Mouse (Mus musculus) limb, embryonic 10.5 days (tissue): ENCODE results near the gene Coro1b. TPM values are rescaled to one million over a fixed set of nuclear protein-coding genes. Genes with fewer than 3 reads are reported as not detected.
A peak's percentile ranks its signal among the peaks of the same experiment; 100 is the strongest.

Experiments
- DNase-seq: peaks from one replicate; pipeline ENCODE4 v3.0.0-alpha.2; 2017; ENCODE audit warnings: low spot score
- H3K27ac ChIP-seq: fragments of 300-500 bp; sonication (generic); 2 replicates; pipeline ENCODE4 v1.5.1; 2016; ENCODE audit warnings: mild to moderate bottlenecking
- H3K27me3 ChIP-seq: fragments of 300-500 bp; sonication (generic); 2 replicates; pipeline ENCODE4 v1.6.1; 2016; ENCODE audit warnings: low read depth, mild to moderate bottlenecking; ENCODE audit not compliant: poor library complexity, severe bottlenecking
- H3K36me3 ChIP-seq: fragments of 300-500 bp; sonication (generic); 2 replicates; pipeline ENCODE4 v1.6.1; 2016; ENCODE audit warnings: mild to moderate bottlenecking, moderate library complexity
- H3K4me1 ChIP-seq: fragments of 300-500 bp; sonication (generic); 2 replicates; pipeline ENCODE4 v1.6.1; 2016
- H3K4me3 ChIP-seq: fragments of 300-500 bp; sonication (generic); 2 replicates; pipeline ENCODE4 v1.5.1; 2016; ENCODE audit warnings: mild to moderate bottlenecking, moderate library complexity
- H3K9me3 ChIP-seq: fragments of 300-500 bp; sonication (generic); replicated peaks from 2 replicates; pipeline ENCODE4 v1.6.1; 2016; ENCODE audit warnings: mild to moderate bottlenecking
- WGBS: fragments of 180-500 bp; shearing (Covaris S2); methylation state at CpG from one replicate; pipeline ENCODE4 v1.1.7; 2016; 5-methylcytosine and 5-hydroxymethylcytosine counted together
- polyA plus RNA-seq: library from polyadenylated mRNA; unstranded; fragments of >200 nt; fragmentation: Nextera tagmentation; extraction: Ambion mirVana; gene quantifications from 2 replicates; pipeline ENCODE4 v1.2.1, GENCODE M21; 2016

Gene Coro1b
- polyA plus RNA-seq, 1 experiment from 2014 or later: 148 TPM

DNA sequence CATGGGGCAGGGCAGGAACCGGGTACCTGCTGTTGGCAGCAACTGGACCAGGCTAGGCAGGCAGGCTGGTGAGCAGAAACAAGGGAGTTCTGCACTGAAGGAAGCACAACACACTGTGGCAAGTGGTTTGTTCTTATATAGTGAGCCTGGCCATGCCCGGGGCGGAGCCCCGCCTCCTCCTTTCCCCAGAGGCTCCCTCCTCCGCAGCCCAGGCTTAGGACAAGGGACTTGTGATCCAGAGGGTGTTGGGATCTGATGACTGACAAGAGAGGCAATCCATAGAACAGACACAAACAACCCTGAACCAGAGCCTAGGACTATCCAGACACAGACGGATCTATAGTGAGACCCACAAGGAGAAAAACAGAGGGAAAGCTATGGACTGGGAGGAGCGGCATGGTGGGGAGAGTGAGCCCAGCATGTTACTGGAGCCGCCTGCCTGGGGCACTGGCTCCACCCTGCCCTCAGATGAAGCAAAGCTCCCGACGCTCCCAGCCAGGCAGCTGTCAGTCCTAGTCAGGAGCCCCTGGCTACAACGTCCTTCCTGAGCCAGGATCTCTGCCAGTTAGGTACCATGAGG is 27.0 kb downstream of the Coro1b start, which contains the start of gene Carns1:
Carns1 (minus strand) TSS at position 112 of the 580 bp plus-strand sequence.
- Histone ChIP-seq H3K4me1 (peaks cover 29% of the 10 kb centered on the region), H3K27me3 (peaks cover 15% of the 10 kb centered on the region), H3K36me3 (no peaks in the 10 kb centered on the region), H3K9me3 (no peaks in the 10 kb centered on the region), H3K27ac (peak within 1 kb of the TSS; percentile 37; the same call in 1 of the 2 replicates), H3K4me3 (peak within 1 kb of the TSS; percentile 35)
- no peak for DNase-seq
- 4% methylated on average over 11 of the region's 11 CpGs for WGBS

GRCm38 (mm10) chr19:4180411-4180810 is 32.0 kb downstream of the Coro1b start:
- Histone ChIP-seq H3K4me1 (peaks cover 25% of the 10 kb centered on the region), H3K36me3 (no peaks in the 10 kb centered on the region), H3K9me3 (no peaks in the 10 kb centered on the region), H3K27me3 (peaks cover 9% of the 10 kb centered on the region), H3K27ac (no peak overlapping the region), H3K4me3 (no peak overlapping the region)
- no peak for DNase-seq
- 89% methylated on average over 7 of the region's 7 CpGs for WGBS

GRCm38 (mm10) chr19:4181892-4182291 is 33.5 kb downstream of the Coro1b start:
- no peak overlapping the region for H3K4me3 ChIP-seq
- WGBS: 54% methylated on average over 3 of the region's 3 CpGs

DNA sequence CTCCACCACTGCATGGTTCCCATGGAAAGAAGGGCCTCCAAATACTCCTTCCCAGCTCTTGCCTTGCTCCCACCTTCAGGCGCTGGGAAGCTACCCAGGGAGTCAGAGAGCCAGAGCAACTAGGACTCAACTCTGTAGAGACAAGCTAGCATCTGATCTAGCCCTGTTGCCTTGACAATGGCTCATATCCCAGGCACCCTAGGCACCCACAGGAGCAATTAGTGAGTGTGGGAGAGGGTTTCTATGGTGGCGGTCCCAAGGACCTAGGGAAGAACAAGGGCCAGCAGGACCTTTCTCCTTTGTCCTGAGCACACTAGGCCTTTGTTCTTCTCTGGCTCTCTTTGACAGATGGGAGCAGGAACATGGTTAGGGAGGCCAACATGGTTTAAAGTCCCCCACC is 35.3 kb downstream of the Coro1b start:
- Histone ChIP-seq H3K9me3 (no peaks in the 10 kb centered on the region), H3K36me3 (no peaks in the 10 kb centered on the region), H3K27ac (no peak overlapping the region), H3K4me1 (peaks cover 21% of the 10 kb centered on the region), H3K4me3 (no peak overlapping the region), H3K27me3 (no peaks in the 10 kb centered on the region)
- WGBS: 91% methylated on average over 2 of the region's 2 CpGs
- no peak for DNase-seq

More at GRCm38 (mm10) chr19:4181892-4182291, 33.5 kb downstream of the Coro1b start:
- Histone ChIP-seq H3K4me1 (peaks cover 21% of the 10 kb centered on the region), H3K27ac (no peak overlapping the region), H3K36me3 (no peaks in the 10 kb centered on the region), H3K27me3 (no peaks in the 10 kb centered on the region), H3K9me3 (no peaks in the 10 kb centered on the region)
- DNase-seq: no peak

- H3K27me3 ChIP-seq: no peaks in the 10 kb centered on the region
- no peak for DNase-seq
- peaks cover 21% of the 10 kb centered on the region for H3K4me1 ChIP-seq
- H3K9me3 ChIP-seq: no peaks in the 10 kb centered on the region
- H3K4me3 ChIP-seq: no peak overlapping the region
- H3K27ac ChIP-seq: peak overlapping the region; percentile 66
- 63% methylated on average over 15 of the region's 15 CpGs for WGBS
- H3K36me3 ChIP-seq: no peaks in the 10 kb centered on the region
These were observed 36.9 kb downstream of the Coro1b start for GRCm38 (mm10) chr19:4184976-4185975.

DNA sequence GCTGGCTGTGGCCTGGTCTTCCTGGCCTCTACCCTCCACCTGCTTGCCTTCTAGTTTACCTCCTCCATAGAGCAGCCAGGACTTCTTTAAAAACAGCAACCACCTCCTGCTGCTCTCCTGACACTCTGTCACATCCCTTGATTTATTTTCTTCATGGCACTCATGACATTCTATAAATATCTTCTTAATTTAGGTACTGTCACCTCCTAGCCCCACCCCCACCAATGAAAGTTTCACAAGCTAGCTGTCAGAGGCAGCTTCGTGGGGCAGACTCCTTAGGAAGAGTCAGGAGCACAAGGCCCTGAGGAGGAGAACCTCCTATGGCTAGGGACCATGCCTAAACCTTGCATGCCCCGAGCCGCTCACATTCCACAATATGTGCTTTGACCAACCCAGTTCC is 38.9 kb downstream of the Coro1b start:
- DNase-seq: no peak
- WGBS: 75% methylated on average over 3 of the region's 3 CpGs
- peaks cover 31% of the 10 kb centered on the region for H3K4me1 ChIP-seq
- H3K9me3 ChIP-seq: no peaks in the 10 kb centered on the region
- no peak overlapping the region for H3K4me3 ChIP-seq
- H3K36me3 ChIP-seq: 0 out of 2 replicates have a peak, but pooled peaks cover 3% of the 10 kb centered on the region
- H3K27me3 ChIP-seq: no peaks in the 10 kb centered on the region
- H3K27ac ChIP-seq: no peak overlapping the region

- no peak overlapping the region for H3K4me3 ChIP-seq
- H3K9me3 ChIP-seq: no peaks in the 10 kb centered on the region
- WGBS: 89% methylated on average over 12 of the region's 12 CpGs
- peaks cover 16% of the 10 kb centered on the region for H3K36me3 ChIP-seq
- peaks cover 46% of the 10 kb centered on the region for H3K4me1 ChIP-seq
- H3K27ac ChIP-seq: peak overlapping the region; percentile 12; the same call in 1 of the 2 replicates
- no peaks in the 10 kb centered on the region for H3K27me3 ChIP-seq
- DNase-seq: no peak
These were observed 40.7 kb downstream of the Coro1b start for GRCm38 (mm10) chr19:4189051-4189620.

DNA sequence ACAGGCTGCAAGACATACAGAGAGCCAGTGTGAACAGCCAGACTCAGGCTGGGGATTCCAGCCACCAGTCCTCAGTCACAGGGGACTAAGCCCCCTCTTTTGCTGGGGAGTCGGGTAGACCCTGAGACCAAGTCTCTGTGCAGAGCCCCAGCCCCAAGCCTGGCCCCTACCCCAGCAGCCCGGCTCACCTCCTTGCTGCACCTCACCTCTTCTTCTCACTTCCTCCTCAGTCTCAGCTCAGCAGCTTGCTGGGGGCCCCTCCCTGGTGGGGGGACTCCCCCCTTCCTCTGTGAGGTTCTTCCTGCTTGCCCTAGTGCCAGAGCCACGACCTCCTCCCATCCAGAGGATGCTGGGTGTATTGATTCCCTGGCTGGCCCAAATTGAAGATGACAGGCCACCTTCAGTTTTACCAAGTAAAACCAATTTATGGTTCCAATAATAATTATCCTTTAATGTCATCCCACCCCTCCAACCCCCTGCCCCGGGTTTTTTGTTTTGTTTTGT is 42.5 kb downstream of the Coro1b start, which contains the start of gene Tbc1d10c:
Tbc1d10c (minus strand) TSS at position 454 of the 504 bp plus-strand sequence.
- no peak for DNase-seq
- H3K36me3 ChIP-seq: peaks cover 33% of the 10 kb centered on the region
- peaks cover 46% of the 10 kb centered on the region for H3K4me1 ChIP-seq
- peak within 1 kb of the TSS; percentile 97 for H3K4me3 ChIP-seq
- peak within 1 kb of the TSS; percentile 98 for H3K27ac ChIP-seq
- 72% methylated on average over 4 of the region's 4 CpGs for WGBS
- H3K9me3 ChIP-seq: no peaks in the 10 kb centered on the region
- no peaks in the 10 kb centered on the region for H3K27me3 ChIP-seq

DNA sequence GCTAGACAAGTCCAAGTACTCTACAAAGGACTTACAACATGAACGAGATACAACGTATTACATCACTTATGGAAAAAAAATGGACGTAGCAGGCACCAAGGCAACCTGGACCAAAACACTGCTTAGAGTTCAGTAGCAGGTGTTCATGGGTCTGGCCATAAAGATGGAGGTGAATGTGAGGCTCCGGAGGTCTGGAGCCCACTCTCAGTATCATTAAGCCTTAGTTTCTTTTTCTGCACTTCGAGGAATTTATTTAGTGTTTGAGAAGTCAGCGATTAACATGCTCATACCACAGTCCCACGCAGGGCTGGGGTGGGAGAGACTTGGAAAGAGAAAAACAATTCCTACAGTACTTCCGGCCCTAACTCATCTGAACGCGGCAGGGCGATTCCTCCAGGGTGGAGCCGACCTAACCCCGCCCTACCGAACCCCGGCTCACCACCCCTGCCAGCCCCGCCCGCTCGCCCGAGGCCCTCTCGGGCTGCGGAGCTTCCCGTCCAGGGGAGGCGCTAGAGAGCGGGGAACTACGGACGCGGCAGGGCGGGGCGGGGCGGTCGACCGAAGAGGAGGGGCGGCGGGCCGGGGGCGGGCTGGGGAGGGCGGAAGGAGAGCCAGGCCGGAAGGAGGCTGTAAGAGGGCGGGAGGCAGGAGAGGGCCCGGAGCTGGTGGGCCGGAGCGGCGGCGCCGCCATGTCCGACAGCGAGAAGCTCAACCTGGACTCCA is 43.3 kb downstream of the Coro1b start, which contains the start of gene Ppp1ca:
Ppp1ca (plus strand) TSS at position 538 of the 723 bp plus-strand sequence.
- WGBS: 7% methylated on average over 40 of the region's 47 CpGs
- peaks cover 42% of the 10 kb centered on the region for H3K36me3 ChIP-seq

DNA sequence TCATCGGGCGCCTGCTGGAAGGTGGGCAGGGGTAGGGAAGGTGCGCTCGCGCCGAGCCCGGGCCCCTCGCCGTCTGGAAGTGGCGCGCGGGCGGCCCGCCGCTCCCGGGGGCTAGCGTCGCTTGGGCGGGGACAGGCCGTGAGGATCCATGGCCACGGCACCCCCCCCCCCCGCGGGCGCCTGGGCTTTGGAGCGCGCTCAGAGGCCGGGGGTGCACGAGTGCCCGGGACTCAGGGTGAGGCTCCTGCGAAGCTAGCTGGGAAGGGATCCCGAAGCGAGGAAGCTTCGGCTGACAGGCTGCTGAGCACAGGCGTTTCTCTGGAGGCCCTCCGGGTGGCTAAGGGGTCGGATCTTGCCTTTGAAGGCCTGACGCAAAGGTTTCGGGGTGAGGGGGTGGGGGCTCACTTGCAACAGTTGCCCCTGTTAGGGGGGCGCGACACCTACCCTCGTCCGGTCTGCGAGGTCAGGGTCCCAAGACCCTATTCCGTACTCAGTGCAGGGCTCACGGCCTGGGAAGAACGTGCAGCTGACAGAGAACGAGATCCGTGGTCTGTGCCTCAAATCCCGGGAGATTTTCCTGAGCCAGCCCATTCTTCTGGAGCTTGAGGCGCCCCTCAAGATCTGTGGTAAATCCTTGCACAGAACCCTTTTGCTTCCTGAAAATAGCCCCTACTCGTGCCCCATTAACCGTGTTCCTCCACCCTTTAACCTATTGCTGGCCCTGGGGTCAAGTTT is 44.0 kb downstream of the Coro1b start:
- WGBS: 1% methylated on average over 52 of the region's 52 CpGs

More for the DNA sequence above, 43.3 kb downstream of the Coro1b start, which contains the start of gene Ppp1ca:
- Histone ChIP-seq H3K9me3 (no peaks in the 10 kb centered on the region), H3K27me3 (no peaks in the 10 kb centered on the region), H3K4me3 (peak within 1 kb of the TSS; percentile 97), H3K27ac (peak within 1 kb of the TSS; percentile 98), H3K4me1 (peaks cover 54% of the 10 kb centered on the region)
- peak; percentile 99 for DNase-seq

GRCm38 (mm10) chr19:4193129-4193528 is 44.7 kb downstream of the Coro1b start:
- no peak for DNase-seq
- Histone ChIP-seq H3K36me3 (peaks cover 56% of the 10 kb centered on the region), H3K9me3 (no peaks in the 10 kb centered on the region), H3K27me3 (no peaks in the 10 kb centered on the region), H3K4me1 (peaks cover 66% of the 10 kb centered on the region), H3K27ac (peak overlapping the region; percentile 98), H3K4me3 (peak overlapping the region; percentile 97)
- WGBS: 70% methylated on average over 6 of the region's 6 CpGs

More for the DNA sequence above, 44.0 kb downstream of the Coro1b start:
- Histone ChIP-seq H3K4me1 (peaks cover 61% of the 10 kb centered on the region), H3K36me3 (peaks cover 49% of the 10 kb centered on the region), H3K4me3 (peak overlapping the region; percentile 97), H3K27me3 (no peaks in the 10 kb centered on the region), H3K27ac (peak overlapping the region; percentile 98), H3K9me3 (no peaks in the 10 kb centered on the region)
- no peak for DNase-seq
